Mouse (Mus musculus): Measurements from ENCODE around the gene Map3k4.

DNA sequence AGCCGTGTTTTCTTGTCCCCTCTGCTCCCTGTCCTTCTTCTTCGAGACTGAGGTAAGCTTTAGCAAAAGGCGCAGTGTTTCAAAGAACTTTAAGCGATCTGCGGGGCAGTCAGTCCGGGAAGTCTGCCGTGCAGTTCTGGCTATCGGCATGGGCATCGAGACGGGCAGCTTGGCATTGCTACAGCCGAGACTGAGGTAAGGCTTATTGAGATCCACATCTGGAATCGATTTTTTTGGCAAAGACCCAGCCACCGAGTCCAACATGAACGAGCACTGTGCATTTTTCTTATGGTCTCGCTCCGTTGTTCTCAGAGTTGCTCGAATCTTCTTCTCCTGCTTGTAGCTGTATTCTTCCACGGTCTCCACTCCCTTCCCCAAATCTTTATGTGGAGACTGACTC is 46.8 kb downstream of the Map3k4 start:
- TF ChIP-seq CTCF (IDR thresholded peaks at IDR 0.05; ENCODE audit: extremely low read depth, insufficient read depth, low read length) (no peak), POLR2A (IDR thresholded peaks at IDR 0.05; ENCODE audit: extremely low read depth, insufficient read depth, low read length) (no peak)
